Mouse (Mus musculus) frontal cortex, adult 2 months (tissue): ENCODE data around the gene Nifk. TPM values are rescaled to one million over a fixed set of nuclear protein-coding genes. Genes with fewer than 3 reads are reported as not detected.

Source experiments
- DNase-seq, 2 experiments: peaks; one replicate each; pipeline ENCODE4 v3.0.0; 2022; ENCODE audit warnings: low spot score in 1 of 2; ENCODE audit errors: extremely low spot score in 1 of 2
- polyA plus RNA-seq: library from polyadenylated mRNA; depleted of rRNA; stranded (reverse); fragments of >200 nt; gene quantifications from 2 replicates; pipeline ENCODE4 v1.2.3, GENCODE M21; 2012; rRNA removed

Nifk gene
- polyA plus RNA-seq, 1 experiment, result 24.3 TPM

GRCm38 (mm10) chr1:118377784-118378183 is 56.1 kb downstream of the Nifk start:
- no peak for DNase-seq

GRCm38 (mm10) chr1:118380105-118380786 is 58.6 kb downstream of the Nifk start:
- no peak for DNase-seq

Other genes with a start within 250 kb of the Nifk start
- not detected in 2 replicates for gene Gm29106, start 145.3 kb upstream of the Nifk start, polyA plus RNA-seq
- gene Tsn, start 10.1 kb upstream of the Nifk start, polyA plus RNA-seq, result 78.2 and 85.2 TPM in 2 replicates
- gene Clasp1, start 67.2 kb downstream of the Nifk start, polyA plus RNA-seq, result 68.3 and 68.8 TPM in 2 replicates